Mouse (Mus musculus): ENCODE results near the gene Pspc1.
"Not testable (repeated sequence)": the region's sequence is repeated elsewhere in the genome, so short reads cannot be mapped to it uniquely, and the experiment has no call there.

The Pspc1 gene

GRCm38 (mm10) chr14:56778200-56778932, at the start of gene Pspc1:
Gene Pspc1, minus strand, starts transcription at chr14:56778316.
- DNase-seq, result peak; percentile 98

- DNase-seq, result no peak
Measured at GRCm38 (mm10) chr14:56824562-56824961, 46.4 kb upstream of the Pspc1 start.

- no peak for DNase-seq
Measured at GRCm38 (mm10) chr14:56817616-56818015, 39.5 kb upstream of the Pspc1 start.

GRCm38 (mm10) chr14:56817131-56817530, 39.0 kb upstream of the Pspc1 start:
- no peak for DNase-seq

GRCm38 (mm10) chr14:56816541-56816940, 38.4 kb upstream of the Pspc1 start:
- no peak for DNase-seq

- peak; percentile 86 for DNase-seq
Measured at GRCm38 (mm10) chr14:56812520-56813036, 34.5 kb upstream of the Pspc1 start.

GRCm38 (mm10) chr14:56811701-56812339, 33.7 kb upstream of the Pspc1 start, which contains the start of gene Zmym5:
Gene Zmym5, minus strand, starts transcription at chr14:56811716.
- peak; percentile 95 for DNase-seq

GRCm38 (mm10) chr14:56810781-56811690, 32.9 kb upstream of the Pspc1 start:
- DNase-seq, result peak; percentile 68

- peak; percentile 71 for DNase-seq
Measured at GRCm38 (mm10) chr14:56793243-56793642, 15.1 kb upstream of the Pspc1 start.

- DNase-seq, result no peak
Measured at GRCm38 (mm10) chr14:56784575-56784974, 6.5 kb upstream of the Pspc1 start.

- DNase-seq, result no peak
Measured at GRCm38 (mm10) chr14:56778933-56779300, 801 bp upstream of the Pspc1 start.

- DNase-seq, result peak; percentile 84
Measured at GRCm38 (mm10) chr14:56777360-56778136, 568 bp downstream of the Pspc1 start.

GRCm38 (mm10) chr14:56776571-56777238, 1.4 kb downstream of the Pspc1 start:
- no peak for DNase-seq

GRCm38 (mm10) chr14:56775416-56775815, 2.7 kb downstream of the Pspc1 start:
- DNase-seq, result no peak

GRCm38 (mm10) chr14:56766438-56766837, 11.7 kb downstream of the Pspc1 start:
- DNase-seq, result not testable (repeated sequence)

- not testable (repeated sequence) for DNase-seq
Measured at GRCm38 (mm10) chr14:56765117-56765516, 13.0 kb downstream of the Pspc1 start.

- no peak for DNase-seq
Measured at GRCm38 (mm10) chr14:56751282-56751681, 26.8 kb downstream of the Pspc1 start.

GRCm38 (mm10) chr14:56740175-56740574, 37.9 kb downstream of the Pspc1 start:
- no peak for DNase-seq

- no peak for DNase-seq
Measured at GRCm38 (mm10) chr14:56726493-56726892, 51.6 kb downstream of the Pspc1 start.

- DNase-seq, result peak; percentile 31
Measured at GRCm38 (mm10) chr14:56705687-56706086, 72.4 kb downstream of the Pspc1 start.

- DNase-seq, result no peak
Measured at GRCm38 (mm10) chr14:56702644-56703043, 75.5 kb downstream of the Pspc1 start.

GRCm38 (mm10) chr14:56697836-56698235, 80.3 kb downstream of the Pspc1 start:
- no peak for DNase-seq

Measured in kidney, postnatal 10 days (tissue).